Mouse (Mus musculus) mouse embryonic stem cell (cell line): ENCODE measurements at regions not wholly inside any gene's neighbourhood (a gene's known extent, or its start where the extent isn't known, plus 50 kb on each side); places are given as distances from the start of the nearest gene placed in this dataset.

ENCODE experiments used
- in situ Hi-C, 2 experiments: fragments of 300-500 bp; cut with MboI; formaldehyde crosslinking; loops; 1 replicate in 1 of 2; 3 replicates in 1 of 2; pipeline ENCODE4 v1.14.3; 2019 to 2020; ENCODE audit warnings: low sequenced_read_pairs in 2 of 2, low pct_unique_long_range_greater_than_20kb in 1 of 2, mixed read lengths in 1 of 2; ENCODE audit not compliant: unreplicated experiment in 1 of 2

- in situ Hi-C loops = no loop called here
These were observed 159.2 kb upstream of the Zfp706 start for GRCm38 (mm10) chr15:37166744-37167143.

- in situ Hi-C loops = no loop called here
These were observed 158.4 kb upstream of the Zfp706 start for GRCm38 (mm10) chr15:37165887-37166507.

DNA sequence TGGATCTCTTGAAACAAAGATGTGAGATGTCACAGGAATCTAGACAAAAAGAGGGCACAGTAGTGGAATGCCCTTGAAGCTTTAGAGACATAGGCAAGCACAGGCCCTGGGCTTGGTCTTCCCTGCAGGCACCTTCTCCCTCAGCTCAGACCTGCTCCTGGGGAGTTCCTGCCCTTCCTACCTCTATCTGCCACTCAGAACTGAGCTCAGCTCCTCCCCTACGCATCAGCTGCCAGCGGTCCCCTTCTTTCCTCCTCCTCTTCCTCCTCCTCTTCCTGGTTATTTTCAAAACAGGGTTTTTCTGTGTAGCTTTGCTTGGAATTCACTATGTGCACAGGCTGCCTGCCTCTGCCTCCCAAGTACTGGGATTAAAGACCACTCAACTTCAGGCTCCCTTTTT, 157.6 kb upstream of the Zfp706 start:
- in situ Hi-C loops = no loop called here

DNA sequence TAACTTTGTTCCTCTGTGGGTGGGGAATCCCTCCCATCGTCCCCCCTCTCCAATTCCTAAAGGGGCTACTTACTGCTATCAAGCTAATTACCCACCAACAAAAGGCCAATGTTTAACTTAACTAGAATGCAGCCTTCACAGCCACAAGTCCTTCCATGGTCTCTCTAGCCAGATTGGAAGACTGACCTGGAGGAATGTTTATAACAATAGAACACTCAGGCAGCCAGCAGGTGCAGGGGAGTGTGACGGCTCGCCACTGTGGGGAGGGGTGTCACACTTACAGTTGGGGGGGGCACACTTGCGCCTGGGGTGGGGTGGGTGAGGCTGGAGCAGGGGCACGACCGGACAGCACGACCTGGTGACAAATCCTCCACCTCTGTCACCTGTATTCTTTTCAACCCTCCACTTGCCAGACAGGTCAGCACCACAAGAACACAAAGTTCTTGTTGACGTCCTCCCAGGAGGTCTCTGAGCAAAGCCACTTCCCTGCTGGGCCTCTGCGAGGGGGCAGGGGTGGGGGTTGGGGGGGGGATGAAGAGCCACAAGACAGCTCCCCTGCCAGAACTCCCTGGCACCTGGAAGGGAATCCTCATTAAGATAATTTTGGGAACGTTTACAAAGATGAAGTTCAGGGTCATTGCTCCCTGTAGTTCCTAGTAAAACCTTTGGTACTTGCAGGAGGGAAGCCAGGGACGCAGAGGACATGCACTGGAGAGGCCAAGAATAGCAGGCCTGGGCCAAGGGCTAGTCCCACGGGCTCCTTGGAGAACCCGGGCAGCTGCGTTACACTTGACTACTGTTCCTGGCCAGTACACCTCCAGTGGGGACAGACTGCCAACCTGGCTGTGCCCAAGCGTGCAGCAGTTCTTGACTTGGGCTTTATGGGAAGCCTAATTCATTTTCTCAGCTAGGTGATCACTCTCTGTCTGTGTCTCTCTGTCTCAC, 156.9 kb upstream of the Zfp706 start:
- in situ Hi-C loops = no loop called here

DNA sequence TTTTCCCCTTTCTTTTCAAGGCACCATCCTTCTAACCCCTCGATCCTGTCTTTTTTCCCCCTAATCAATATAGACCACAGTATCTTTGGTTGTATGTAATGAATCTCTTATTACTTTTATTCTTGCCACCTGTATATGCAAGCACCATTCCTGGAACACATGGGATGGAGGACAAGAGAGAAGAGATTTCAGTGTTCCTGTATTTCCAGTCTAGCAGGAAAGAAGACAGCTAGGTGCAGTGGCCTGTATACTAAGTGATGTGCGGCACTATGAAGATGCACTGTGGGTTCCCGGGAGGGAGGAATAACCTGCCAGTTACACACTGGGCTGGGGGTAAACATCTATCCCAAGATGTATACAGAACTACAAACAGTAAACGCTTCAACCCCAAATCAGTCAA, 152.4 kb upstream of the Zfp706 start:
- in situ Hi-C loops = no loop called here

- in situ Hi-C loops = no loop called here
These were observed 151.8 kb upstream of the Zfp706 start for GRCm38 (mm10) chr15:37159349-37159748.

- in situ Hi-C loops = no loop called here
These were observed 149.8 kb upstream of the Zfp706 start for GRCm38 (mm10) chr15:37157386-37157785.

GRCm38 (mm10) chr15:37154934-37155333, 147.4 kb upstream of the Zfp706 start:
- in situ Hi-C loops = no loop called here

DNA sequence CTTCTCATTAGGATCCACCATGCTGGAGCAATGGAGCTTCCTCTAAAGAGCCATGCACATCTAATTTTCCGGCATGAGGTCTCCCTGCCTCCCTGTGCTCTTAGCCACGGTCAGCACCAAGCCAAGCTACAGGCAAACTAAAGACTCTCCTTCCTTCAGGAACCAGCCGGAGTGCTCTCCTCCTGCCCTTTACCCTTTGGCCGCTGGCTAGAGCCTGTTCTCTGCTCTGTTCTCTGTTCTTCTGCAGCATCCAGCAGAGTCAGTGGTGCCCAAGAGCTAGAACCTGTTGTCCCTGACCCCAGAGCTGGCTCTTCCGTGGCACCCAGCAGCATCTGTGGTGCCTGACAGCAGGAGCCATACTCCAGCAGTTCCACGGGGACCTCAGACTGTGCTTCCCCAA, 145.6 kb upstream of the Zfp706 start:
- in situ Hi-C loops = no loop called here

GRCm38 (mm10) chr15:37135590-37136164, 128.1 kb upstream of the Zfp706 start:
- in situ Hi-C loops = loop anchor here (10.0 to 25.0 kb wide), 3 partner anchors 89 to 777 kb away; no protein-coding TSS in a partner anchor

- in situ Hi-C loops = loop anchor here (10.0 to 25.0 kb wide), 3 partner anchors 90 to 777 kb away; no protein-coding TSS in a partner anchor
These were observed 127.5 kb upstream of the Zfp706 start for GRCm38 (mm10) chr15:37134913-37135589.

DNA sequence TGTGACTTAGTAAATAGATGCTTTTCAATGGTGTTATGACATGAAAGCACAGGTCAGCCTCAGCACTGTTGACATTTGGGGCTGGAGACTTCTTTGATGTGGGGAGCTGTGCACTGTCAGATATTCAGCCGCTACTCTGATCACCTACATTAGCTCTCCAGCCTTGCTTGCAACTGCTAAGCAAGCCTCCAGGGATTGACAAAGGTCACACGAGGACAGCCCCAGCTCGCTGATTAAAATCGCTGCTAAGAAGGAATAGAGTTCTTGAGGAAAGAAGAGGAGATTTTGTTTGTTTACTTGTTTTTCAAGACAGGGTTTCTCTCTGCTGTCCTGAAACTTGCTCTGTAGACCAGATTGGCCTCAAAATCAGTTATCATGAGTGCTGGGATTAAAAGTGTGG, 126.8 kb upstream of the Zfp706 start:
- in situ Hi-C loops = loop anchor here (10.0 to 25.0 kb wide), 3 partner anchors 90 to 778 kb away; no protein-coding TSS in a partner anchor

GRCm38 (mm10) chr15:37133916-37134315, 126.3 kb upstream of the Zfp706 start:
- in situ Hi-C loops = loop anchor here (10.0 to 25.0 kb wide), 3 partner anchors 91 to 778 kb away; no protein-coding TSS in a partner anchor

DNA sequence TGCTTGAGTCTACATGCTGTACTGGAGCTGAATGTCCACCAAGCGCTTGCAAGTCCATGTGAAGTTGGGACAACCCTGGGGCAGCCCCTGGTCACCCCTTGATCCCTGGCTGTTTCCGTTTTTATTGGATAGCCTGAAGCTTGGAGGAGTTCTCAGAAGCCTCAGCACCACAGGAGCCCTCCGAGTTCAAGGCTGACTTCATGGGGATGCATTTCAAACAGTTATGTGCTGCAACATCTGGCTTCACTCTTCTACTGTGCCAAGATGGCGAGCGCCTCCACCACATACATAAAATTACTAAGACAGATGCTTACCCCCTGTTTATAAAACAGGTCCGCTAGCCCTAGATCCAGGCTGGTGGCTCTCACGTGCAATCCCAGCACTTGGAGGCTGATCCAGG, 120.1 kb upstream of the Zfp706 start:
- in situ Hi-C loops = loop anchor here (5.0 to 25.0 kb wide), 2 partner anchors 200 to 785 kb away; no protein-coding TSS in a partner anchor

- in situ Hi-C loops = loop anchor here (5.0 to 25.0 kb wide), 2 partner anchors 200 to 785 kb away; no protein-coding TSS in a partner anchor
These were observed 119.6 kb upstream of the Zfp706 start for GRCm38 (mm10) chr15:37127170-37127569.

DNA sequence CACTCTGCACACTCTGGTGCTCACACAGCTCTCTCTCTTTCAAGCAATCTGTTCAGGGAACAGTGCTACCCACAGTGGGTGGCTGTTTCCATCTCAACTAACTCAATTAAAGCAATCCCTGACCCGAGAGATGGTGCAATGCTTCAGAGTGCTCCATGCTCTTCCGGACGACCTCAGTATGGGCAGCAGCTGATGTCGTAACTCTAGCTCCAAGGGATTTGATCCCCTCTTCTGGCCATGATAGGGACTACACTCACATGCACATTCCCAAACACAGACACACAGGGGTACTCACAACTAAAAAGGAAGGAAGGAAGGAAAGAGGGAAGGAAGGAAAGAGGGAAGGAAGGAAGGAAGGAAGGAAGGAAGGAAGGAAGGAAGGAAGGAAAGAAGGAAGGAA, 118.2 kb upstream of the Zfp706 start:
- in situ Hi-C loops = loop anchor here (5.0 to 25.0 kb wide), 2 partner anchors 201 to 786 kb away; no protein-coding TSS in a partner anchor

DNA sequence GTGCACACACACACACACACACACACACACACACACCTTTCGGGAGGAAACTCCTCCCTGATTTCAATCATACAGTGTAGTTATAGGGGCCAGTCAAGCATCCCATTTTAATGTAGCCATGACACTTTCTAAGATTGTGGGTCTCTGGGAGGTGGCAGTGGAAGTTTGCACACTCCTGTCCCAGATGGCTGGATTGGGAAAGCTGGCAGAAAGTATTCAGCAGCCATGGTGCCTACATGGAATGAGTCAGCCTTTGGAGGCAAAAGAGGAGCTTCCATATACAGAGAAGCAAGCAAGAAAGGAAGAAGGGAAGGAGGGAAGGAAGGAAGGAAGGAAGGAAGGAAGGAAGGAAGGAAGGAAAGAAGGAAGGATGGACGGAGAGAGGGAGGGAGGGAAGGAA, 117.4 kb upstream of the Zfp706 start:
- in situ Hi-C loops = loop anchor here (5.0 to 25.0 kb wide), 2 partner anchors 202 to 787 kb away; no protein-coding TSS in a partner anchor

DNA sequence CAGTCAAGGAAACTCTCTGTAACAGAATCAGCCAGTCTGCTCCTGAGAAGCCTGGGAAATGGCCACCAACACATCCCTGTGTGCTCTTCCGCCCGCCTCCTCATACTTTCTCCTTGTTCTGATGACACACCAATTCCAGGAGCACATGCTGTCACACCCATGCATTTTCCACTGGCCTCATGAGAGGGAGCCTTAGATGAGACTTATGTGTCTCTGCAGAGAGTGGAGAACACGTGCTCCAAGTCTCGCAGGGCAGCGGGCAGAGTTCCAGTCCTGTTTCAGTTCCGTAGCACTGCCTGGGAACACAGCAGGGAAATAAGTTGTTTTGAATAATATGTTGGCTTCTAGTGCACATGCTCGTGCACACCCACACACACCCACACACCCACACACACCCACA, 116.7 kb upstream of the Zfp706 start:
- in situ Hi-C loops = no loop called here
